Mouse (Mus musculus): ENCODE measurements at regions not wholly inside any gene's neighbourhood (a gene's known extent, or its start where the extent isn't known, plus 50 kb on each side); places are given as distances from the start of the nearest gene placed in this dataset.

- WGBS: 80% methylated on average over 5 of the region's 5 CpGs
- H3K9ac ChIP-seq (ENCODE audit: low read depth, low read length): no peak overlapping the region
These were observed 605.1 kb downstream of the Tmem182 start for GRCm38 (mm10) chr1:41410533-41410932.

GRCm38 (mm10) chr1:41411641-41412040 is 606.2 kb downstream of the Tmem182 start:
- no peak overlapping the region for H3K4me3 ChIP-seq (ENCODE audit: insufficient read depth, low read depth, low read length)
- H3K27me3 ChIP-seq (ENCODE audit: control insufficient read depth, insufficient read depth, low read length): no peaks in the 10 kb centered on the region
- H3K36me3 ChIP-seq (ENCODE audit: control insufficient read depth, insufficient read depth, low read length): no peaks in the 10 kb centered on the region
- no peaks in the 10 kb centered on the region for H3K79me2 ChIP-seq (ENCODE audit: control insufficient read depth, insufficient read depth, low read length)
- no peak for DNase-seq (ENCODE audit: extremely low read depth, low read depth, low spot score)
- WGBS: 86% methylated on average over 3 of the region's 3 CpGs
- H3K9ac ChIP-seq (ENCODE audit: low read depth, low read length): no peak overlapping the region
- TF ChIP-seq POLR2A (IDR thresholded peaks at IDR 0.05; ENCODE audit: extremely low read depth, insufficient read depth, low read length) (no peak), CTCF (IDR thresholded peaks at IDR 0.05; ENCODE audit: low read depth, low read length) (no peak)
- no peak overlapping the region for H3K27ac ChIP-seq (replicated peaks; ENCODE audit: insufficient read depth, low read depth, low read length)
- H3K4me1 ChIP-seq (ENCODE audit: control insufficient read depth, insufficient read depth, low read length): no peaks in the 10 kb centered on the region

More at GRCm38 (mm10) chr1:41410533-41410932, 605.1 kb downstream of the Tmem182 start:
- Histone ChIP-seq H3K79me2 (ENCODE audit: control insufficient read depth, insufficient read depth, low read length) (no peaks in the 10 kb centered on the region), H3K27me3 (ENCODE audit: control insufficient read depth, insufficient read depth, low read length) (no peaks in the 10 kb centered on the region), H3K27ac (replicated peaks; ENCODE audit: insufficient read depth, low read depth, low read length) (no peak overlapping the region), H3K36me3 (ENCODE audit: control insufficient read depth, insufficient read depth, low read length) (no peaks in the 10 kb centered on the region), H3K4me3 (ENCODE audit: insufficient read depth, low read depth, low read length) (no peak overlapping the region), H3K4me1 (ENCODE audit: control insufficient read depth, insufficient read depth, low read length) (no peaks in the 10 kb centered on the region)
- TF ChIP-seq POLR2A (IDR thresholded peaks at IDR 0.05; ENCODE audit: extremely low read depth, insufficient read depth, low read length) (no peak), CTCF (IDR thresholded peaks at IDR 0.05; ENCODE audit: low read depth, low read length) (no peak)
- no peak for DNase-seq (ENCODE audit: extremely low read depth, low read depth, low spot score)

GRCm38 (mm10) chr1:41412078-41412477 is 606.7 kb downstream of the Tmem182 start:
- 85% methylated on average over 8 of the region's 8 CpGs for WGBS
- H3K9ac ChIP-seq (ENCODE audit: low read depth, low read length): no peak overlapping the region
- no peak overlapping the region for H3K4me3 ChIP-seq (ENCODE audit: insufficient read depth, low read depth, low read length)
- DNase-seq (ENCODE audit: extremely low read depth, low read depth, low spot score): no peak
- no peaks in the 10 kb centered on the region for H3K36me3 ChIP-seq (ENCODE audit: control insufficient read depth, insufficient read depth, low read length)
- H3K79me2 ChIP-seq (ENCODE audit: control insufficient read depth, insufficient read depth, low read length): no peaks in the 10 kb centered on the region
- H3K27me3 ChIP-seq (ENCODE audit: control insufficient read depth, insufficient read depth, low read length): no peaks in the 10 kb centered on the region
- no peaks in the 10 kb centered on the region for H3K4me1 ChIP-seq (ENCODE audit: control insufficient read depth, insufficient read depth, low read length)
- no peak overlapping the region for H3K27ac ChIP-seq (replicated peaks; ENCODE audit: insufficient read depth, low read depth, low read length)
- TF ChIP-seq POLR2A (IDR thresholded peaks at IDR 0.05; ENCODE audit: extremely low read depth, insufficient read depth, low read length) (no peak), CTCF (IDR thresholded peaks at IDR 0.05; ENCODE audit: low read depth, low read length) (no peak)

DNA sequence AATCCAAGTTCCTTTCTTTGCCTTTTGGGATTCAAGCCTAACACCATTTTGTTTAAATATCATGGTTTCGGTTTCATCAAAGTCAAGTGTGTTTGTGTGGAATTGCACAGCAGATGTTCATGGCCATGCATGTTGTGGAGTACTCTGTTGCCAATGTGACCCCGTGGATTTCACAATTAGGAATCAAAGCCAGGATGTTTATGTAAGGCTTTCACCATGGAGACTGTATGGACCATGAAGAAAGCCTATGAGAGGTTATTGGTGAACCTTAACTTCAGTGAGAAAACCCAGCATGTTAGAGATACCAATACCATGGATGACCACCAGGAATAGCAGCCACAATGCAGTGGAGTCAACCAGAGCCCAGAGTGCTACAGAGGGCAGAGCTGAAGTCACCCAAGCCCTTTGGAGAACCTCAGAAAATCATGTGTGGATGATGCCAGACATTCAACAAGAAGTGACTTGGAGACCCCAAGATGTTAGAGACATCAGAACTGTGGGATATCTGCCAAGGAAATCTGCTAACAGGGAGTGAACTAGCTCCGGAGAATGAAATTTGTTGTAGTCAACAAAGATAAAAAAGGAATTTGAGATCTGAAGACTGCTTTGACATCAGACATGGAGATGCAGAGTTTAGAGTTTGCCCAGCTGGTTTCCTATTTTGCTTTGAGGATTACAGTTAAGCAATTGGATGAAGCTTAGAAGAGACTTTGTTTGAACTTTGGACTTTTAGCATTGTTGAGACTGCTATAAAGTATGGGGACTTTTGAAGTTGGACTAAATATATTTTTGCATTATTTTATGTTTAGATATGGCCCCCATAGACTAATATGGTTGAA is 615.3 kb downstream of the Tmem182 start:
- Histone ChIP-seq H3K9ac (ENCODE audit: low read depth, low read length) (no peak overlapping the region), H3K27me3 (ENCODE audit: control insufficient read depth, insufficient read depth, low read length) (no peaks in the 10 kb centered on the region), H3K27ac (replicated peaks; ENCODE audit: insufficient read depth, low read depth, low read length) (no peak overlapping the region), H3K4me1 (ENCODE audit: control insufficient read depth, insufficient read depth, low read length) (no peaks in the 10 kb centered on the region; the same call in 1 of the 2 replicates), H3K36me3 (ENCODE audit: control insufficient read depth, insufficient read depth, low read length) (no peaks in the 10 kb centered on the region), H3K79me2 (ENCODE audit: control insufficient read depth, insufficient read depth, low read length) (no peaks in the 10 kb centered on the region), H3K4me3 (ENCODE audit: insufficient read depth, low read depth, low read length) (no peak overlapping the region)
- no peak for DNase-seq (ENCODE audit: extremely low read depth, low read depth, low spot score)
- 76% methylated on average over 3 of the region's 3 CpGs for WGBS
- TF ChIP-seq CTCF (IDR thresholded peaks at IDR 0.05; ENCODE audit: low read depth, low read length): no peak
- TF ChIP-seq POLR2A (IDR thresholded peaks at IDR 0.05; ENCODE audit: extremely low read depth, insufficient read depth, low read length): no peak

DNA sequence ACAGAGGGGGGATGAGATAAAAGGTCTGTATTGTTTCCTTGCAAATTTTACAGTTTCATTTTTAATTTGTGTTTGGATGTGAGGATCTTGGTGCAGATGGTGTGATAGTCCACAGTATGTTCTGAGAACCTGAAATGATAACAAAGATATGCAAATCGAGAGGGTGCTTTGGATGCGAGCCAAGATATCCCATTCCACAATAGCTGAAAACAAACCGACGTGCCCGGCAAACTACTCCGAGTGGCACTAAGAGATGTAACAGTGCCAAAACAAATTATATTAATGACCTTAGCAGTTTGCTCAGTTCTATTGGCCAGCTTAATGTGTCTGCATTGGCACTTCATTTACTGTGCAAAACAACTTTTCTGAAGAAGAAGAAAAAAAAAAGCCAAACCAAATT is 622.5 kb downstream of the Tmem182 start:
- TF ChIP-seq CTCF (IDR thresholded peaks at IDR 0.05; ENCODE audit: low read depth, low read length) (no peak), POLR2A (IDR thresholded peaks at IDR 0.05; ENCODE audit: extremely low read depth, insufficient read depth, low read length) (no peak)
- Histone ChIP-seq H3K27me3 (ENCODE audit: control insufficient read depth, insufficient read depth, low read length) (no peaks in the 10 kb centered on the region), H3K79me2 (ENCODE audit: control insufficient read depth, insufficient read depth, low read length) (no peaks in the 10 kb centered on the region), H3K4me1 (ENCODE audit: control insufficient read depth, insufficient read depth, low read length) (no peaks in the 10 kb centered on the region), H3K4me3 (ENCODE audit: insufficient read depth, low read depth, low read length) (no peak overlapping the region), H3K9ac (ENCODE audit: low read depth, low read length) (no peak overlapping the region), H3K27ac (replicated peaks; ENCODE audit: insufficient read depth, low read depth, low read length) (no peak overlapping the region), H3K36me3 (ENCODE audit: control insufficient read depth, insufficient read depth, low read length) (no peaks in the 10 kb centered on the region)
- no peak for DNase-seq (ENCODE audit: extremely low read depth, low read depth, low spot score)
- WGBS: 47% methylated on average over 6 of the region's 6 CpGs

- 54% methylated on average over 7 of the region's 7 CpGs for WGBS
- Histone ChIP-seq H3K4me1 (ENCODE audit: control insufficient read depth, insufficient read depth, low read length) (no peaks in the 10 kb centered on the region), H3K4me3 (ENCODE audit: insufficient read depth, low read depth, low read length) (no peak overlapping the region), H3K79me2 (ENCODE audit: control insufficient read depth, insufficient read depth, low read length) (no peaks in the 10 kb centered on the region), H3K36me3 (ENCODE audit: control insufficient read depth, insufficient read depth, low read length) (no peaks in the 10 kb centered on the region), H3K27ac (replicated peaks; ENCODE audit: insufficient read depth, low read depth, low read length) (no peak overlapping the region), H3K27me3 (ENCODE audit: control insufficient read depth, insufficient read depth, low read length) (no peaks in the 10 kb centered on the region), H3K9ac (ENCODE audit: low read depth, low read length) (no peak overlapping the region)
- no peak for DNase-seq (ENCODE audit: extremely low read depth, low read depth, low spot score)
- TF ChIP-seq POLR2A (IDR thresholded peaks at IDR 0.05; ENCODE audit: extremely low read depth, insufficient read depth, low read length): no peak
- no peak for TF ChIP-seq CTCF (IDR thresholded peaks at IDR 0.05; ENCODE audit: low read depth, low read length)
These were observed 625.8 kb downstream of the Tmem182 start for GRCm38 (mm10) chr1:41431127-41431690.

All from liver, adult 2 months (tissue).